Mouse (Mus musculus): ENCODE data around the gene Ttc28.

Ttc28 gene

DNA sequence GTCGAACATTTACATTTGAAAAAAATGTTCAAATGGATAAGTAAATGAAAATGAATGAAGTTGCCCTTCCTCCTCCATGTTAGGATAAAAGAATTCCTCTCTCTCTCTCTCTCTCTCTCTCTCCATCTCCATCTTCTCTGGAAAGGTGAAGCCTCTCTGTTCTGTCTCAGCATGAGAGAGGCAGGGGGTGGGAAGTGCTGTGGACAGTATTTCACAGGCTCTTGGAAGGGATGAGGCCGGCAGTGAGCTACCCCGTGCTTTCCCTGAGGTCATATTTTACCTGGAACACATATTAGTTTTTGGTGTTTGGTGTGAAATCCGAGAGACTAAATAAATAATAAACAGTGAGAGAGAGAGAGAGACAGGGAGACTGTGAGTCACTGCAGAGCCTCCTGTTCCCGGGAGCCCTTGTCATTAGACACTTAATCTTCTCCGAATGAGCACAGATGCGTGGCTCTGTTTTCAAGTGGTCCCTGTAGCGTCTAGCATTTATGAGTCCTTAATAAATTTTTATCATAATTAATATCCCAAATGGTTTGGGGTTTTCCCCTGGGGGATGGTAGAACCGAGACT lies 284.8 kb downstream of the Ttc28 start:
- no peak for DNase-seq (ENCODE audit: extremely low spot score)

DNA sequence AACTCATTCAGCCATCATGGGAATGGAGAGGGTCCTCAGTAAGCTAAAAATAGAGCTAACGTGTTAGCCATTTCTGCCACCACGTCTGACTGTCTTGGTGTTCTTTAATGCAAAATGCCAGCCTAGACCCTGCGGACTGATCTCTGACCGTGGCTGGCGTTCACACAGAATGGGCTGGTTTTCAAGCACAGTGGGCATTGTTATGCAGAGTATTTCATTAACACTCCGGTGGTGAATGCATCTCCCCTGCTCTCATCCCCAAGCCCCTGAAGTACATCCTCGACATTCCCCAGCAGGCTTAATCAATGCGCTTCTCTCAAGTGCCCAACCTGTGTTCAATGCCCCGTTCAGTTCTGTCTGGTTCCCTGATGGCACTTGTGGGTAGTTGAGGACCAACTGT lies 290.8 kb downstream of the Ttc28 start:
- DNase-seq (ENCODE audit: extremely low spot score) = no peak

DNA sequence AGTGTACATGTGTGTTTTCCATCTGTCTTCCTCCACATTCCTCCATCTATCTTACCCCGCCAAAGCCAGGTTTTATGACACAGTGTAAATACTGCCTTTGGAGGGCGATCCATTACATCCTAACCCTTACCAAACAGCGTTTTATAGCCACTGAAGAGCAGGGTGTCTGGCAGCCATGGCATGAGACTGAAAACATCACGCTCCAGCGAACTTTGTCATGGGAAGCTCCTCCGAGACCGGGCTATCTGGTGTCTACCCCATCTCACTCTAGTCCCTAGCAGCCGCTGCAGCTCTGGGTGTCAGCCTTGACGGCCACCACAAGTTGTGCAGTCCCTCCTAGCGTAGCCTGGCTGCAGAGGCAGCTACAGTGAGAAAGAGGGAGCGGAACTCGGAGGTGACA lies 295.8 kb downstream of the Ttc28 start:
- no peak for DNase-seq (ENCODE audit: extremely low spot score)

DNA sequence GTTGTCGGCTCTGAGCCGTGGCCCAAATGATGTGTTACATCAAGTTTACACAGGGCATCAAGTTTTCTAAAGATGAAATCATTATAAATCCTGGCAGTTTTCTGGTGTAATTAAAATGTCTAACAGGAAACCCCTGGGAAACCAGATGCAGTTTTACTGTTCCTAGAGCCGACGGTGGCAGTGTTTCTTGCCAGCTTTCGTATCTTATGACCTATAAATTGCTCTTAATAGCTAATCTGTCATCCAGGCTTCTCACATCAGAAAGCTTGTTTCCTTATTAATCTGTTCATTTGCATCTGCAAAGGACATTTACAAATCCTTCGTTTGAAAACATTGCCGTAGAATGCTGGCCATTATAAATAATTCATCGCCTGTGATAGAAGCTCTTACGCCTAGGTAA lies 296.2 kb downstream of the Ttc28 start:
- DNase-seq (ENCODE audit: extremely low spot score) = no peak

DNA sequence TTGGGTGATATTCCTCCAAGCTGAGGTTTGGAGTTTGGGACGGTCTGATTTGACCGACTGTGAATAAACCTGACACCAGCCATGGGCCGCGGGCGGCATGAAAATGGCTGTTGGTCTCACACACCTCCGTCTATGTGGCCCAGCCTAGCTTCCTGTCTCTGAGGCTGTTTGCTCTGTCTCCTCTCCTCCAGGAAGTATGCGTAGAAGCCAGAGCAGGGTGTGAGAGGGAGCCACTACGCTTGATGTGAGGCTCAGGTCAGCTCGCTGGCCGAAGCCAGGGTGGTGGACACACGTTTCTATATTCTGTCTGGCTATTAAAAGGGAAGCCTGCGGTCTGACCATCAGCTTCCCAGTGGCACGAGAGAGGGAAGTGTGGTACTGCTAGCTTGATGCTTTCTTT lies 296.8 kb downstream of the Ttc28 start:
- no peak for DNase-seq (ENCODE audit: extremely low spot score)

DNA sequence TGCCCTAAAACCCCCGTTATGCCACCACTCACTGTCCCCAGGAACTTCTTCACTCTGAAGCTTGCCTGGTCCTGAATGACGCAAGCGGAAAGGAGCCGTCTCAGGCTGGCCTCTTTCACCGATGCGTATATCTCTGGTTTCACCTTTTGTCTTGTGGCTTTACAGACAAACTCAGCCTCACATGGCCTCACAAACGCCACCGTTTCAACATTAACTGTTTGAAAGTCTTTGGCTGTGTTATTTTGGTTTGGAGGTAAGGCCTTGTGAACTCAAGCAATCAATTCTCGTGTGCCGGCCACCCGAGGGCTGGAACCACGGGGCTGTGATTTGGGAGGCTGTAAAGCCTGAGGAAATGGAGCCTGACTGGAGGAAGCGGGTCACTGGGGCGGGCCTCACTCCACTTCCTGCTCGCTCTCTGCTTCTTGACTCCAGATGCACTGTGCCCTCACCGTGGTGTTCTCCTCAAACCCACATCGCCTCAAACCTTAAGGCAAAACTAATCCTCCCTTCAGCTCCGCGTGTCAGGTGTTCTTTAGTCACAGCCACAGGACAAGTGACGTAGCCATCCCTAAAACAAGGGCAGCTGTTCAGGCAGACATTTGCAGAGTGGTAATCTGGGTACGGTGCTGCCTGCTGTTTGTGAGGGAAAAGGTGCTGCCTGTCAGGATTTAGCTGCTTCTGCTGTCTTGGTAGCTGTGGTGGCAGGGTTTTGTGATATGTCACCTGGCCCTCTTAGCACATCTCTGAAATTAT lies 298.9 kb downstream of the Ttc28 start:
- DNase-seq (ENCODE audit: extremely low spot score) = no peak

DNA sequence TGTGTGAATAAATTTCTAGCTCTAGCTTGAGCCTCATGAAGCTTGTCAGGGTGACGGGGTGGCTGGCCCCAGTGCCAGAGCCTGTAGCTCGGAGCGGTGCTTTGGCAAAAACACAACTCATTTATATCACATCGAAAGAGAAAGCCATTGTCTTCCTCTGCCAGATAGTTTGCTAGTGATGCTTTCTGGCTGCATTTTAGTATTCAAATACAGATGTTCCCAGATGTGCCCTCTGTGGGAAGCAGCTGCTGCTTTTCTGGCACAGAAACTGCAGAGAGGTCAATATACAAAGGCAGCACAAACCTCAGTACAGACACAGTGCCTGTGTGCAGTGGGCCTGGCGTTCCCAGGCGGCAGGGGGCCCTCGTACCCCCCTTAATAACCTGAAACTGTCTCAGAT lies 300.0 kb downstream of the Ttc28 start:
- no peak for DNase-seq (ENCODE audit: extremely low spot score)

DNA sequence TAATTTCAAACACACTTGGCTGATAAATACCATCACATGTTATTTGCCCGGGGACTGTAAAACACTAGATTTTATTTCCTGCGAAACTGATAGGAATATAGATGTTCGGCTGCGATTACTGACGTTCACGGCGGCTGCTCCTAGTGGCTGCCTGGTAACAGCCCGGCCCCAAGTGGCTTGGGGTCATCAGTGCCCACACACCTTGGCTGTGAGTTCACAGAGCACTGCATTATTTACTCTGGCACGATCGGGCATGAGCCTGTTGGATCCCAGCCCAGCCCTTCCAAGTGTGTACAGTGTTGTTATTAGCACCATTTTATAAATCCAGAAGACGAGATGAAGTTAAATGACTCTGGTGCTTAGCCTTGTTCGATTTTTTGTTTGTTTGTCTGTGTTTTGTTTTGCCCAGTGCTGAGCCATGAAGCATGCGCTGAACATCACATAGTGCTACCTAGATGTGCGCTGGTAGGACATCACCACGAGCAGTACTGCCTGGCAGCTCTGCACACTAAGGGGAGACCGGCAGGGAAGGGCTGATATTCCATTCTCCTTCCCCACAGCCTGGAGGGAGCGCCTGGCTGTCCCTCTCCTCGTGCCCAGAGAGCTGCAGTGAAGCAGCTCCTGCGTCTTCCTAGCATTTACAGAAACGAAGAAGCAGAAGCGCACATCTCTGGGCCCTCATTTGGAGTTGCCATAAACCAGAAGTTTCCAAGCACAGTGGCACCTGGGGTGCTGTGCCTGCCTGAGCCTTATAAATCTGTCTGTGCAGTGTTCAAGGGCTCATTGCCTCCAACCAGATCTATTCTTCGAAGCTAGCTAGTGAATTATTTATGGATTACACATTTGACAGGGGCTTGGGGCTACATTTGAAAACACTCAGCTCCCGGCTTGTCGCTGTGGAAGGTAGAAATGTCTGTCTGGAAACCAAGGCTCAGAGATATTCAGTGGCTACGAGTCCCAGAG lies 300.8 kb downstream of the Ttc28 start:
- DNase-seq (ENCODE audit: extremely low spot score) = no peak

DNA sequence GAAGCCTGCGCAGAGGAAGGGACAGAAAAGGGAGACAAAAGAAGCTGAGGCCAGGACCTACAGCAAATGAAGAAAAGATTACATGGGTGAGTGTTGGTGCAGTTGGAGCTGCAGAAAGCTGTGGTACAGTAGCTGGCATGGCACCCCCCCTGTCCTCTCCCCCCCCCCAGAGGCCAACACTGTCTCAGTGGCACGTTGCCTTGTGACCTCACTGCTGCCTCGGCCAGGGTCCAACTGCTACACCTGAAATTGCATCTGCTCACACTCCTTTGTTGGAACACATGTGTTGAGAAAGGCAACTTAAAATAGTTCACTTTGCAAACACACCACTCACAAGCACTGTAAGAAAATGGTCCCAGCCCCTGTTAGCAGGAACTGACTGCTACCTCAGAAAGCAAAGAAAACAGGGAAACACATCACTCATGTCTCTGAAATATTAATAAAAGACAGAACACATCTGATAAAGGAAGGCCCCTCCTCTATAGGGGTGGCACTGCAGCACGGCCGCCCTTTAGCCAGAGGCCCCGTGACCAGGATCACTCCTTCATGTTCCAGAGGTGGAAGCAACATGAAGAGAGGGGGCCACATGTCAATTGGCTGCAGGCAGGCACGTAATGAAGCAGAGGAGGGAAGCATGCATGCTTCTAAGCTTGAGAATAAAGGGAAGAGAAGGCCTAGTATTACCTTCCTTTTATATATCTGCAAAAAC lies 301.8 kb downstream of the Ttc28 start:
- no peak for DNase-seq (ENCODE audit: extremely low spot score)

DNA sequence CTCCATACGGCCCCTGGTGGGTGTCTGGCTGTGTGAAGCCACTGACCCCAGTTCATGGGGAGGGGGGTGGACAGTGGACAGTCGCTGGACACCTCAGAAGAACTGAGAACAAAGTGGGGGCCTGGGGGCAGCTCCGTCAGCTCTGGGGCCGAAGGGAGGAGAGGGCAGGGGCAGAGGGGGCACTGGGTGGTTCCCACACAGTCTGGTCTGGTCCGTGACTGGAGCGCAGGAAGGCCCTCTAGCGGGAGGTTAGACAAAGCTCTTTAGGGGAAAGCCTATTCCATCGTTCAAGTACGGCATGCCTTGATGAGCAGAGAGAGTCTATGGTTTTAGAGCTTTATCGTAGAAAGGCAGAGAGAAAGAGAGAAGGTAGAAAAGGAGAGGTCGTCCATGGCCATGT lies 307.0 kb downstream of the Ttc28 start:
- DNase-seq (ENCODE audit: extremely low spot score) = no peak

DNA sequence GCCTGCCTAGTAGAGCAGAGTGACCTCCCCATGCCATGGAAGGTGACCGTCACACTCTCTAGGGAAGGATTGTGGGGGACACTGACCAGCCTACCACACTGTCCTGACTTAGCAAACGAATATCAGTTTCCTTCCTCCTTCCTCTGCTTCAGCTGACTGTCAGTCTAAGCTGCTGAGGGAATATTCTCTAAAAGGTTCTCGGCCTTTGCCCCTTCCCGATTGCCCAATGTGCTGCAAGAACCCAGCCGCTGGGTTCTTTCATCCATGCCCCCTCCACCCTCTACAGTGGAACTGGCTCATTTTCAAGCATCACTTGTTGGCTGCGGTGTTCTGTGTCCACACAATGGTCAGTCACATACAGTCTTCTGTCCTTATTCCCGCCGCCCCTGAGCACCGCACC lies 312.4 kb downstream of the Ttc28 start:
- no peak for DNase-seq (ENCODE audit: extremely low spot score)

DNA sequence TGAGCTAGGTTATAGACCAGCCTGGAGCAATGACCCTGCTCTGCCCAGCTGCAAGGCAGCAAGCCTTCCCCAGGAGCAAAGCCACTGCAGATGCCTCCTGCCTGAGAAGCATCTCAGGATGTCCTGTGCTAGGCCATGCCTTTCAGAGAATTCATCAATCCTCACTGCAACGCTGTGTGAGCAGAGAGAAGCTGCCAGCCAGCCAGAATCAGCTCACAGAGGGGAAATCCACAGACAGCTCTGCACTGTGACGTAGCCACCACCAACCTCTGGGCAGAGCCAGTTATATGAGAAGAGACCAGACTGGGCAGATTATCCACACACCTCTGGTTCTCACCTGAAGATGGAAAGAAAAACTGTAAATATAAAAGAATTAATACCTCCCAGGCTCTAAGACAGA lies 315.2 kb downstream of the Ttc28 start:
- DNase-seq (ENCODE audit: extremely low spot score) = no peak

DNA sequence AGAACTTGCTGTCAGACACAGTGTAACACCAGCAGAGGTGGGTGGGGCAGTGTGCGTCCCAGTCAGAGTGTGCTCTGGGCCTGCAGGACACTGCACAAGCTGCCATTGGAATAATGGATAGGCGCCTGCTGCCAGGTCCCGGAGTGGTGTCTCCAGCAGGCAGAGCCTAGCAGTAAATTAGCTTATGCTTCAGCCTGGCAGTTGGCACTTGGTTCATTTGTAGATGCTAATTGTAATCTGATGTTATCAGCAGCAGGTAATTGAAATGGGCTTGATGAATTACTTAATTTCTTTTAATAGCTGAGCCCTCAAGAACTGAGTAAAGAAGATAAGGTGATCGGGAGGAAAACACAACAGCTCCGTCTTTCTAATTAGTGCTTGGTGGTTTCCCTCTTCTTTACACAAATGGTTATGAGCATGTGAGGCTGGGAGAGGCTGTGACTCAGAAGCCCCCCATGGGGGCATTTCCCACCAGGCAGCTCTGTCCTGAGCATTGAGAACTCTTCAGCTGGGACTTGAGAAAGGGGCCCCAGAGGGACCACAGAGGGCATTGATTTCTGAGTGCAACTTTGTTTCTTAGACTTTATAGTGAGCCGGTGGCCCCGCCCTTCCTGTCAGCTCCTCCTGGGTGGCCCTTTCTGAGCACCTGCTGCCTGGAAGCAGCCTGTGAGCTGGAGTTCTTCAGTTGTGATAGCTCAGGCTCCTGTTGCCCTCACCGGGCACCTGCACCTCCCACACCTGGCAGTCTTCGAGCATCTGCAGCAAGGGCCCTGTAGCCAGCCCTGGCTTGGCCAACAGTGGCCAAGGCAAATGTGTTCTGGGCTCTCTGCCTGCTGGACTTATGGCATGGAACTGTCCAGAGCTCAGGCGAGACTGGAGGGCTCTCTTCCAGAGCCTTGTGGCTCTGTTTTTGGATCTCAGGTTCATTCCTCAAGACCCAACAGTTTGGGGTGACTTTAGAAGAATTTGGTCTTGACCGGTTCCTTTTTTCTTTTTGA lies 316.2 kb downstream of the Ttc28 start:
- DNase-seq (ENCODE audit: extremely low spot score) = no peak

DNA sequence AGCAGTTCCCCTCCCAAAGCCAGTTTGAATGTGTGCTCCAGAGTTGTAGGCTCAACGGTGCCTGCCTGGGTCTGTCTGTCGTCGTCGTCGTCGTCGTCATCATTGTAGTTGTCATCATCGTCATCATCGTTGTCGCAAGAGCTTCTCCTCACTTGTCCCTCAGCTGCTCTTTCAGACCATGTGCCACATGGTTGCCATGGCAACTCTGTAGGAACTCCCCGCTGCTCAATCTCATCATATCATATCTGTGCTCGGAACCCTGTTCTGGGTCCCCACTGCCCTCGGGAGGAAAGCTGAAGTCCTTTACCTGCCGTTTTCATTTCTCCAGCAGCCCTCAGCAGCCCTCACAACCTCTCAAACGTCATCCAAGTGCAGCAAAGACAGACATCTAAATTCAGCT lies 318.1 kb downstream of the Ttc28 start:
- DNase-seq (ENCODE audit: extremely low spot score) = no peak

DNA sequence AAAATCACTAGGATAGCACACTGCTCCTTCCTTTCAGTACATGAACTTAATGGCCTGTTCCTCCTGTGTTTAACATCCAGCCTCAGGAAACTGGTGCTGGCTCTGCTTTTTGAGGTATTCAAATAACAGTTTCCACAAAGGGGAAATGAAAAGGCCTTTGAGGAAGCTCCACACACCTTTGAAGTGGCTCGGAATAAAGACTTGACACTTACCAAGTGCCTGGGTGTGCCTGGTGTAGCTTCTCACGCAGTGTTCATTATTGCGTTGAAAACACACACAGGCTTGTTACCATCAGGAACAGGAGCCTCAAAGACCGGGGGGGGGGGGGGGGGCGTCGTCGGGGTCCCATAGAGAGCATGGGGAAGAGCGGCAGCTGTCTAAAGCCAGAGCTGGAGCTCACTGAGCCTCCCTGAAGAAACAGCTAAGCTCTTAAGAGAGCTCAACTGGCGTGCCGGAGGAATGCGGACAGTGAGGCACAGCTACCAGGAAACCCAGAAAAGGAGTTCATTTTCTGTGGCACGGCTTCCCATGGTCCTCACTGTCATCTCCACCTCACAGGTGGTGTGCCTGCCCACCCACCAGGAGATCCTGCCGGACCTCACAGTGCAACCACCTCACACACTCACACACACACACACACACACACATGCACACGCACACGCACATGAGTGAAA lies 320.7 kb downstream of the Ttc28 start:
- no peak for DNase-seq (ENCODE audit: extremely low spot score)

DNA sequence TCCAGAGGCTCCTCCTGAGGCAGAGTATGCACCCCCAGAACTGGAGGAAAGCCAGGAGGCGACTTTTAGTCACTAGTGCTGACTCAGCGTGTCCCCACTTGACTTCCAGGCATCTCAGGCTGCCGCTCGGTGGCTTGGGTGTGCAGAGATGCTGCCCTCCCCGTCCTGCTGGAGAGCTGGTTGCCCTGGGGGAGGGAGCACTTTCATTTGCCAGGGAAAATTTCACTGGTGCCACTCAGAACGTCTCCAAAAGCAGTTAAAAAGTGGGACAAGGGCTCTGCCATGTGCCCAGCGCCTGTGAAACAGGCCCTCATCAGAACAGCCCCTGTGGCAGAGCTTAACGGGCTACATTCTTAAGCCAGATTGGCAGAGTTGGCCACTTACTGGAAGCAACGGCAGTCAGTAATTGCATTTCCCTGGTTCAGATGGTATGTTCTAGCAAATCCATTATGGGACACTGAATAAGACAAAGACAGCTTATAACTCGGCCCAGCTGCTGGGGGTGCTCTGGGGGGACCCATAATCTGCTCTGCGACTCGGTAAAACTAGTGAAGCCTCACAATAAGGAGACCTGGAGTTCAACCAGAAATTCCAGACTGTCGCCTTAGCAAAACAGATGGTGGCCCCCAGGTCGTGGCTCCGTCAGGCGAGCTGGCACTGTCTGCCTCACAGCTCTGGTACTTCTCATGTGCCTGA lies 321.5 kb downstream of the Ttc28 start:
- DNase-seq (ENCODE audit: extremely low spot score) = no peak

DNA sequence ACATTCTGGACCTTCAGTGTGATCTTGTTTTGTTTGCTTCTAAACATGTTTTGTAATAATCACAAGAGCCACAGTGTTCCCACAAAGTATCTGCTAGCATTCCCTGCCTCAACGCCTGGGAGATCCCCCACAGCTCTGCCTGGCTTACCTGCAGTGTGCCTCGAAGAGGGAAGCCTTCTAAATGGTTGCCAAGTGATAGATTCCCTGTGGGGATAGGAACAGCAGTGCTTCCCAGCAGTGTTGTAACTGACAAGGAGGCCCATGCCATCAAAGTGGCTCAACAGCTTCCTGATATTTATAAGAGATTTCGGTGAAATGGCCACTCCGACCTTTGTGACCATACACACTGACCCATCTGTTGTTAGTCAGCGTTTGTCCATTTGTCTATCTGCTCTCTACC lies 324.6 kb downstream of the Ttc28 start:
- no peak for DNase-seq (ENCODE audit: extremely low spot score)

DNA sequence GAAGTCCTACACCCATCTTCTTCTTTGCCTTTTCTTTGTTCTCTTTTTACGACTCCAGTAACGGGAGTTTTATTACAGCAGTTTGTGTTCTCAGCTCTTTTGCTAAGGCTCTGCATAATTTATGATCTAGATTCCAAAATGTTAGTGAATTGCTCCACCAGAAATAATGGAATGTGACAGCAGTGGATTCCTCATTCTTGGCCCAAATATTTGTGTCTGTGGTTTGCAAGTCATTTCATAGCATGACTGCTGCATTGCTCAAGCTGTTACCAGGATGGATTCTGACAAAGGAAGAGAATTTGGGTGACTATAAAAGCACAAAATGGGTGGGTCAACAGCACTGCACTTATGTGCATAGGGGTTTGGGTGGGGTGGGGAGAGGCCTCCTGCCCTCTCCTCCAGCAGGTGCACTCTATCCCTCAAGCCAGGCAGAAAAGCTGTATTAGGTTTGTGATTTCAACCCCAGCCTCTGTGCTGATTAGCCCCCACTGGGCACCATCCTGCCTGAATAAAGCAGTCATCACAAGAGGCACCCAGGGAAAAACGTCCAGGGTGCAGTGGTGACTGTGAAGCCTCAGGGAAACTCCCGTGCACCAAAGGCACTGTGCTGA lies 325.5 kb downstream of the Ttc28 start:
- no peak for DNase-seq (ENCODE audit: extremely low spot score)

DNA sequence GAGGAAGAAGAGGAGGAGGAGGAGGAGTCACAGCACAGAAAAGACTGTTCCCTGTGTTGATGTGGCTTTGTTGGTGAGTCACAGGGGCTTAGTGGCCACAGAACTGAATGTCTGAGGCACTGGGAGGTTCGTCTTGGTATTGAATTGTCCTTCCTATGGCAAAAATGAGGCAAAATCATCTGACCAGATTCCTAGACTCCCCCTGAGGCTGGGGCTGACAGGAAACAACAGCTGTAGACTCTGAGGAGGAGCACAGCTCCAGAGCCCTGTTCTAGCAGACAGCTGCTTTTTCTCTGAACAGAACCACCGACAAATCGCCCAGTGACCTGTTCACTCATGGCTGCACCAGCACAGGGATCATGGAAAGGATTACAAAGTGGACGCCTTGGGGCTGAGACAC lies 326.2 kb downstream of the Ttc28 start:
- no peak for DNase-seq (ENCODE audit: extremely low spot score)

All from embryo, embryonic 9.5 days (tissue).